Mouse (Mus musculus): ENCODE data around the gene Rnase12. TPM values are rescaled to one million over a fixed set of nuclear protein-coding genes. Genes with fewer than 3 reads are reported as not detected.
"Not testable (repeated sequence)": the region's sequence is repeated elsewhere in the genome, so short reads cannot be mapped to it uniquely, and the experiment has no call there.

Rnase12 gene
- polyA plus RNA-seq (2016; fragmentation: Nextera tagmentation; extraction: Ambion mirVana): not detected in 2 replicates

DNA sequence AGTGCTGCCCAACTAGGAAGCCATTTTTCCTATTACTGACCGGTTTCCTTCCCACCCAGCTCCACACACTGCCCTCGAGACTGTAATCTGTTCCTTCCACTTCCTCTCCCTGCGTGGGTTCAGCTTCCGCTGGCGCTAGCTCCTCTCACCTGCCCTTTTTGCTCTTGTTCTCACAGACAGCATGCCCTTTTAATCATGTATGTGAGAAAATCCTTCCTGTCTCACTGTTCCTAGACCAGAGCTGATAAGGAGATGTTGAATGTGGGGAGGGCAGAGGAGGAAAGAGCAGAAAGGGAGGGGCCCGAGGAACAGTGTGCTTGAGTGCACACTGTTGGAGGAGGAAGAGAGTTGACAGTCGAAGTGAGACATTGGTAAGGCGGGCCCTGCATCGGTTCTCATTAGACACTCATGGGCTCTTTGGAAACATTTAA, at the start of gene Rnase12:
Gene Rnase12, minus strand, starts transcription at position 261 of the 431 bp plus-strand sequence.
- ATAC-seq (ENCODE audit: insufficient number of reproducible peaks, insufficient read depth, low FRiP score, low TSS enrichment): no peak
- H3K9me3 ChIP-seq: no peaks in the 10 kb centered on the region
- no peaks in the 10 kb centered on the region for H3K36me3 ChIP-seq
- no peak within 1 kb of the TSS for H3K4me2 ChIP-seq (replicated peaks)
- H3K9ac ChIP-seq: no peak within 1 kb of the TSS
- no peak within 1 kb of the TSS for H3K4me3 ChIP-seq
- no peaks in the 10 kb centered on the region for H3K27me3 ChIP-seq
- H3K4me1 ChIP-seq: no peaks in the 10 kb centered on the region; the same call in 1 of the 2 replicates
- no peak within 1 kb of the TSS for H3K27ac ChIP-seq
- WGBS: 64% methylated on average over 9 of the region's 9 CpGs

DNA sequence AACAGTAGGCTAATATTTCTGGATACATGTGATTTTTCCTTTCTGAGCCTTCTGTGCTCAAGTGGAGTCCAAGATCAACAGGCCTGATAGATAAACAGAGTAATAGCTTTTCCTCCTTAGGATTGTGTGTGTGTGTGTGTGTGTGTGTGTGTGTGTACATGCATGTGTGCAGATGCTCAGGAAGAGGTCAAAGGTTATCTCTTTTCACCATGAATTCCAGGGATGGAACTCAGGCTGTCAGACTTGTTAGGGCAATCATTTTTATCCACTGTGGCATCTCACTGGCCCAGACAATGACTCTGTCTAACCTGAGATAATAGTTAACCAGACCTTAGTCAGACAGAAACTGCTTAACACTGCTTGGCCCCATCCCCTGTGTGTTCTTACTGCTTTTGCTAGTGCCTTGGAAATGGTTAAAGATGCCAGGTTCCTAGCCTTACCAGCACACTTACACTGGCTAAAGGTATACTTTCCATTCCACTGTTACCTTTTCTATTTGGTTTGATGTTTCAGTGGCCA, 49.0 kb upstream of the Rnase12 start:
- H3K36me3 ChIP-seq: no peaks in the 10 kb centered on the region
- H3K4me1 ChIP-seq: no peaks in the 10 kb centered on the region
- H3K4me2 ChIP-seq (replicated peaks): no peak overlapping the region
- no peak overlapping the region for H3K9ac ChIP-seq
- ATAC-seq (ENCODE audit: insufficient number of reproducible peaks, insufficient read depth, low FRiP score, low TSS enrichment): no peak
- H3K27me3 ChIP-seq: no peaks in the 10 kb centered on the region
- H3K9me3 ChIP-seq: no peaks in the 10 kb centered on the region
- H3K4me3 ChIP-seq: no peak overlapping the region
- H3K27ac ChIP-seq: no peak overlapping the region

- no peaks in the 10 kb centered on the region for H3K4me1 ChIP-seq
- no peak overlapping the region for H3K4me2 ChIP-seq (replicated peaks)
- no peaks in the 10 kb centered on the region for H3K9me3 ChIP-seq
- H3K9ac ChIP-seq: no peak overlapping the region
- ATAC-seq (ENCODE audit: insufficient number of reproducible peaks, insufficient read depth, low FRiP score, low TSS enrichment): no peak
- no peak overlapping the region for H3K27ac ChIP-seq
- H3K27me3 ChIP-seq: no peaks in the 10 kb centered on the region
- no peaks in the 10 kb centered on the region for H3K36me3 ChIP-seq
- no peak overlapping the region for H3K4me3 ChIP-seq
- WGBS: 78% methylated on average over 2 of the region's 2 CpGs
These were observed 46.9 kb upstream of the Rnase12 start for GRCm38 (mm10) chr14:51104366-51104765.

GRCm38 (mm10) chr14:51103217-51103616, 45.8 kb upstream of the Rnase12 start:
- Histone ChIP-seq H3K27me3 (no peaks in the 10 kb centered on the region), H3K4me1 (no peaks in the 10 kb centered on the region), H3K4me3 (no peak overlapping the region), H3K4me2 (replicated peaks) (no peak overlapping the region), H3K36me3 (no peaks in the 10 kb centered on the region), H3K27ac (no peak overlapping the region), H3K9me3 (no peaks in the 10 kb centered on the region), H3K9ac (no peak overlapping the region)
- no peak for ATAC-seq (ENCODE audit: insufficient number of reproducible peaks, insufficient read depth, low FRiP score, low TSS enrichment)
- WGBS: 65% methylated on average over 3 of the region's 3 CpGs

DNA sequence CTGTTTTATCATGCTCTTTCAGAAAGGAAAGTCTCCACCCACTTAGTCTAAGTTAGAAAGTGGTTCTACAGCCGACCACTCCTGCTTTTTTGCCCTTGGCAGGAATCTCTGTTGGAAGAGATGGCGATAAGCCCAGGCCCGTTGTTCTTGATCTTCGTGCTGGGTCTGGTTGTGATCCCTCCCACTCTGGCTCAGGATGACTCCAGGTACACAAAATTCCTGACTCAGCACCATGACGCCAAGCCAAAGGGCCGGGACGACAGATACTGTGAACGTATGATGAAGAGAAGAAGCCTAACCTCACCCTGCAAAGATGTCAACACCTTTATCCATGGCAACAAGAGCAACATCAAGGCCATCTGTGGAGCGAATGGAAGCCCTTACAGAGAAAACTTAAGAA, 43.8 kb upstream of the Rnase12 start:
- WGBS: 78% methylated on average over 9 of the region's 9 CpGs
- Histone ChIP-seq H3K4me1 (no peaks in the 10 kb centered on the region), H3K36me3 (no peaks in the 10 kb centered on the region), H3K27ac (no peak overlapping the region), H3K9me3 (no peaks in the 10 kb centered on the region), H3K27me3 (no peaks in the 10 kb centered on the region), H3K4me3 (no peak overlapping the region), H3K9ac (no peak overlapping the region), H3K4me2 (replicated peaks) (no peak overlapping the region)
- no peak for ATAC-seq (ENCODE audit: insufficient number of reproducible peaks, insufficient read depth, low FRiP score, low TSS enrichment)

DNA sequence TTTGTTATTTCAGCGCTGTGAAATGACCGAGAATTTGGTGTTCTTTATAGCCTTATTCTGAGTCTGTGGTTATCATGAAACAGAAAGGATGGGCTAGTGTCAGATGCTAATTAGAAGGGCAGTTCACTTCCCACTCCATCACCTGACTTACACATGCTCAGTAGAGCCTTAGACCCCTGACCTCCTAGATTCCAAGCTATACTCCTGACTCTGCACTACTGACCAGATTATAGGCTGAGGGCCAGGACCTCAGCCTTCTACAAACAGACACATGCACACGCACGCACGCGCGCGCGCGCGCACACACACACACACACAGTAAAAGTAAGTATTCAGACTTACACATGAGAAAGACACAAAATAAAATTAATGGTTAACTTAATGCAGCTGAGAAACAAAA, 41.5 kb upstream of the Rnase12 start:
- no peaks in the 10 kb centered on the region for H3K4me1 ChIP-seq
- H3K4me2 ChIP-seq (replicated peaks): no peak overlapping the region
- H3K27me3 ChIP-seq: no peaks in the 10 kb centered on the region
- no peak overlapping the region for H3K27ac ChIP-seq
- H3K36me3 ChIP-seq: no peaks in the 10 kb centered on the region
- no peak overlapping the region for H3K4me3 ChIP-seq
- H3K9ac ChIP-seq: no peak overlapping the region
- no peaks in the 10 kb centered on the region for H3K9me3 ChIP-seq
- no peak for ATAC-seq (ENCODE audit: insufficient number of reproducible peaks, insufficient read depth, low FRiP score, low TSS enrichment)
- WGBS: 94% methylated on average over 11 of the region's 11 CpGs

- not testable (repeated sequence) for H3K27me3 ChIP-seq; H3K9ac ChIP-seq; H3K4me2 ChIP-seq (replicated peaks); H3K4me3 ChIP-seq; H3K27ac ChIP-seq; H3K36me3 ChIP-seq; H3K4me1 ChIP-seq; ATAC-seq (ENCODE audit: insufficient number of reproducible peaks, insufficient read depth, low FRiP score, low TSS enrichment); H3K9me3 ChIP-seq
- WGBS: 25% methylated on average over 1 of the region's 1 CpGs
These were observed 40.8 kb upstream of the Rnase12 start for GRCm38 (mm10) chr14:51098300-51098699.

GRCm38 (mm10) chr14:51095736-51096524, 38.5 kb upstream of the Rnase12 start:
- no peaks in the 10 kb centered on the region for H3K27me3 ChIP-seq
- no peak overlapping the region for H3K9ac ChIP-seq
- no peak overlapping the region for H3K27ac ChIP-seq
- no peaks in the 10 kb centered on the region for H3K9me3 ChIP-seq
- H3K4me1 ChIP-seq: no peaks in the 10 kb centered on the region
- H3K36me3 ChIP-seq: no peaks in the 10 kb centered on the region
- ATAC-seq (ENCODE audit: insufficient number of reproducible peaks, insufficient read depth, low FRiP score, low TSS enrichment): no peak
- 72% methylated on average over 9 of the region's 9 CpGs for WGBS
- no peak overlapping the region for H3K4me2 ChIP-seq (replicated peaks)
- H3K4me3 ChIP-seq: no peak overlapping the region

DNA sequence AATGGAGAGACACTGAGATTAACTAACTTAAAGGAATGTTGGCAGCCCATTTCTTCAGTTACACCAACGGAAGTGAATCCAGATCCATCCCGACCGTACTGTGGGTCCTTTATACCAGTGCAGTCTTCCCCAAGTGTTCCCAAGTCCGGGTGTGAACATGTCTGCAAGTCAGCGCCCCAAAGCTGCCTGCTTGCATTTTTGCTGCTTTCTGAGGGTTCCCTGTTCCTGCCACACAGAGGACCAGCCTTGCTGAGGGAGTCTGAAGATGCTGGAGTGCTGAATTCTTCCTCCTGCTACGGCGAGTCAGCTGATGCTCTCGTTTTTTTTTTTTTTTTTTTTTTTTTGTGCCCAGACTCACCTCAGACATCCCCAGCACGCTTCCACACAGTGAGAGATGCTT, 37.5 kb upstream of the Rnase12 start:
- WGBS: 65% methylated on average over 9 of the region's 9 CpGs
- no peak overlapping the region for H3K9ac ChIP-seq
- H3K4me3 ChIP-seq: no peak overlapping the region
- no peak overlapping the region for H3K27ac ChIP-seq
- ATAC-seq (ENCODE audit: insufficient number of reproducible peaks, insufficient read depth, low FRiP score, low TSS enrichment): no peak
- no peaks in the 10 kb centered on the region for H3K9me3 ChIP-seq
- H3K36me3 ChIP-seq: no peaks in the 10 kb centered on the region
- H3K4me2 ChIP-seq (replicated peaks): no peak overlapping the region
- H3K27me3 ChIP-seq: no peaks in the 10 kb centered on the region
- no peaks in the 10 kb centered on the region for H3K4me1 ChIP-seq

DNA sequence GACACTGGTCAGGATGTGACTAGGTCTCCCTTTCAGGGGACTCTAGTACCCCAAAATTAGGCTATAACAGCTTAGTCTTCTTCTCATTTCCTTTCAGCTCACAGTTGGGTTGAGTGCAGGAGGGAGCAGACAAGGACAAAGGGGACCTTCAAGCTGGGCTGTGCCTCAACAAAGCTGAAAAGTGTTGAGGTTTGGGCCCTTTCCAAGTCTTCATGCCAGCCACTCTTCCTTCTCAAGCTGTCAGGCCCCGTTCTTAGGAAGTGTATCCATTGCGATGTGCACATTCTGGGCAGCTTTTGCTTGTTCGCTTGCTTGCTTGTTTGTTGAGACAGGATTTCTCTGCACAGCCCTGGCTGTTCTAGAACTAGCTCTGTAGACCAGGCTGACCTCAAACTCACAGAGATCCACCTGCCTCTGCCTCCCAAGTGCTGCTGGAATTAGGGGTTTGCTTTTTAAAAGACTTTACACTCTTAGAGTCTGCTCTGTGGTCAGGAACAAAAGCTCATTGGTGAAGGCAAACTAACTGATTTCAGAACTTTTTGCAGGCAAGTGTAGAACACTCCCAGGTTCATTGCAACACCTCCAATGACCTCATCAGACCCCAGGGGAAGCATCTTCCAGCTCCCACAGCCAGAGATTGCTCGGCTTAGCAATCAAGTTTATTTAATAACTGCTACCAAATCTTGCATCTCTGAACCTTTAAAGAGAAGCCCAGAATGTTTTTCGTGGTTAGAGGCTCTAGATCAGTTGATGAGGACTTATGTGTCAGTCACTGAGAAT, 36.8 kb upstream of the Rnase12 start:
- H3K4me1 ChIP-seq: no peaks in the 10 kb centered on the region
- ATAC-seq (ENCODE audit: insufficient number of reproducible peaks, insufficient read depth, low FRiP score, low TSS enrichment): no peak
- no peaks in the 10 kb centered on the region for H3K27me3 ChIP-seq
- no peak overlapping the region for H3K4me2 ChIP-seq (replicated peaks)
- H3K4me3 ChIP-seq: no peak overlapping the region
- WGBS: 78% methylated on average over 5 of the region's 5 CpGs
- H3K36me3 ChIP-seq: no peaks in the 10 kb centered on the region
- H3K27ac ChIP-seq: no peak overlapping the region
- no peaks in the 10 kb centered on the region for H3K9me3 ChIP-seq
- H3K9ac ChIP-seq: no peak overlapping the region

DNA sequence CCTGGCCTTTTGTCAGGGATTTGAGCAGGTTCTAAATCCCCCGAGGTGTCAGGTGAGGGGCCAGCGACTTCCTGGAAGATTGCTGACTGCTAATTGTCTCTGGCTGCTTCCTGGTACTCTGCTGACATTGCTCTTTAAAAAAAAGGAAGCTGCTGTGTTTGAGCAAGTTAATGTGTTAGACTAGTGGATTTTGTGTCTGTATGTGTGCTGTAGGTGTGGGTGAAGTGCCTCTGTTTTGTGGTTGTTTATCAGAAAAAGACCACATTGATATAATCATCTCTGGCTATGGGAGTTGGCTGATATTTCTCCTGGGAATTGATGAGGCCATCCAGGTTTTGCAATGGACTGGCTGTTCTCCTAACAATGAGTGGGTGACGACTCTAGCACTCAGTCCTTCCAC, 36.0 kb upstream of the Rnase12 start:
- WGBS: 40% methylated on average over 3 of the region's 3 CpGs
- Histone ChIP-seq H3K36me3 (no peaks in the 10 kb centered on the region), H3K27ac (no peak overlapping the region), H3K27me3 (no peaks in the 10 kb centered on the region), H3K9ac (no peak overlapping the region), H3K9me3 (no peaks in the 10 kb centered on the region), H3K4me1 (no peaks in the 10 kb centered on the region), H3K4me3 (no peak overlapping the region), H3K4me2 (replicated peaks) (no peak overlapping the region)
- ATAC-seq (ENCODE audit: insufficient number of reproducible peaks, insufficient read depth, low FRiP score, low TSS enrichment): no peak

DNA sequence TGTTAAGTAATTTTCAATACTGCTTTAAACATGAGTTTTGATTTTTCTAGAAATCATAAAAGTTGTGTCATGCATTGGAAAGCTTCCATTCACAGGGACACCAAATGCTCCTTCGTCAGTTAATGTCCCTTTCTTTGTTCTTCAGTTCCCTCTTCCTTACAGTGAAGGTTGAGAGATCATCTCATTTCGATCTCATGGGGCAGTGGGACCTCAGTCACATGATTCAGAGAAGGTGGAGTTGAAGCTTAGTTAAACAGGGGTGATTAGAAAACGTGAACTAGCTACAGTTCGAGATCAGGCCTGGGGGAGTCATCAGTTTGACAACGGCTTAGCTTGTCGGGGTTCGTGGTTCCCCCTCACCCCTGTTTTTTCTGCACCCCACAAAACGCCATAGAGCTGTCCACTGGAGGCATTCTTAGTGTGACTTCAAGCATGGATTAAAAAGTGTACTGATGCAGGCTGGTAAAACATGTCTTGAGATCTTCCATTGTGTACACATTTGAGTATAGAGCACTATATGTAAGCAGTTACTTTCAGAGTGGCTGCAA, 34.7 kb upstream of the Rnase12 start:
- ATAC-seq (ENCODE audit: insufficient number of reproducible peaks, insufficient read depth, low FRiP score, low TSS enrichment): no peak
- no peak overlapping the region for H3K9ac ChIP-seq
- H3K9me3 ChIP-seq: no peaks in the 10 kb centered on the region
- H3K4me1 ChIP-seq: no peaks in the 10 kb centered on the region
- H3K4me3 ChIP-seq: no peak overlapping the region
- no peaks in the 10 kb centered on the region for H3K27me3 ChIP-seq
- H3K36me3 ChIP-seq: no peaks in the 10 kb centered on the region
- WGBS: 48% methylated on average over 8 of the region's 8 CpGs
- H3K4me2 ChIP-seq (replicated peaks): peak overlapping the region; percentile 65
- no peak overlapping the region for H3K27ac ChIP-seq
